Mouse (Mus musculus): ENCODE measurements around the gene Rnf216. TPM values are rescaled to one million over a fixed set of nuclear protein-coding genes. Genes with fewer than 3 reads are reported as not detected.

Rnf216 gene
- polyA plus RNA-seq (2012; rRNA removed): 33.8 and 35.6 TPM in 2 replicates

DNA sequence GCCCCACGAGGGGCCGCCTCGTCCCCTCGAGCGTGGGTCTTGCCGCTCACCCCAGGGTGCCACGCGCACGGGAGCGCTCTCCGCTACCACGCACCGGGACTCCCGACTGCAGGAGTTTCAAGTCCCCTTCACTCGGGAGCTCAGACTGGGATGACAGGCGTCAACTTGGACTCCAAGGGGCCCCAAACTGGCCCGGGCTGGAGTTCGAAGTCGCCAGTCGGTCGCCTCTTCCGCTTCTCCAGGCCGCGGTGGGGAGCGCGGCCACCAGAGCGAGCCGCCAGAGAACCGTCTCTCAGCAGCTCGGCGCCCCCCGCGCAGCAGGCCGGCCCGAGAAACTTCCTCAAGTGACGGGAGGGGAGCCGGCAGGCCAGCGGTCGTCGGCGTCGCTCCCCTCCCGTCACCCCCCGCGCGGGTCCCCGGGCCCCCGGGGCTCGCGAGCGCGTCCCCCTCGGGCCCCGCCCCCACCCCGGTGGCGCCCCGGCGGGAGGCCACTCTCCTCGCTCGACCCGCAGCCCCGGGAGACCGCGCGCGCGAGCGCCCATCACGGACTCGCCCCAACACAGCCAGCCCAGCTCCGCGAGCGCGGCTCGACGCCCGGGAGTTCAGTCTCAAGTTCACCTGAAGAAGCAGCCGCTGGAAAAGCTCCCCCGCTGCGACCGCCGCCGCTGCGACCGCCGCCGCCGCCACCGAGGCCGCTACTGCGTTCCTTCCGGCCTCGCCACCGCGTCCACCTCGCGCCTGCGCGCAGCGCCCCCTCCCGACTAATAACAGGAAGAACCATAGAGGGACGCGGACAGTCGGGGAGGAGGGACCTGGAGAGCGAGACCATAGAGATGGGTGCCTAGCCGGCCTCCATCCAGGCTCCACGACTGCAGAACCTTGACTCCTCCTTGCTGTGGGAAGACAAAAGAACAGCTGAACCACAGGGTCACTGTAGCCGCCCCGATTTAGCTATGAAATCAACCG is at the start of gene Rnf216:
Gene Rnf216, minus strand, starts transcription at position 714 of the 966 bp plus-strand sequence.
- DNase-seq: peak; percentile 94 to 95
- Histone ChIP-seq H3K27me3 (ENCODE audit: control insufficient read depth, insufficient read depth, low read length) (no peaks in the 10 kb centered on the region), H3K27ac (ENCODE audit: insufficient read depth, low read length) (peak within 1 kb of the TSS; percentile 19), H3K4me3 (replicated peaks; ENCODE audit: insufficient read depth, low read depth, low read length) (peak within 1 kb of the TSS; percentile 66), H3K4me1 (ENCODE audit: control insufficient read depth, insufficient read depth, low read length) (peaks cover 3% of the 10 kb centered on the region; the same call in 1 of the 2 replicates)
- WGBS: 1% methylated on average over 108 of the region's 110 CpGs
- TF ChIP-seq CTCF (IDR thresholded peaks at IDR 0.05; ENCODE audit: borderline replicate concordance, insufficient read depth, low read depth, low read length) (peak; percentile 75), POLR2A (IDR thresholded peaks at IDR 0.05; ENCODE audit: borderline replicate concordance, insufficient read depth, low read length) (peak; percentile 72)

DNA sequence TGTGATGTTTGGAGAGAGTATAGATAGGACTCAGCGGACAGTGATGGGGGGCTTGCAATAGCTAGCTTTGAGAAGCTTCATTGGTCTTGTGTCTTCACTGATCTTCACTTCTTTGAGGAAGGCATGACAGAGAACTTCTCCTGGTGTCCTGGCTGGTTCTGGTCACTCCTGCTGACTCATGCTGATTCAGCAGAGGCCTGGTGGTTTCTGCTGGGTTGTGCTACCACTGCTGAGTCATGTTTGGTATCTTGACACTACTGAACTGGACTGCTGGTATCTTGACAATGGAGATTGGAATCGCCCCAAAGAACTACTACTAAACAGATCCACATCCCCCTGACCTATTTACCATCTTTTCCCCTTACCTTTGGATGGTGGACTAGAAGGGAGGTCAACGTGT is 42.7 kb upstream of the Rnf216 start:
- Histone ChIP-seq H3K4me3 (replicated peaks; ENCODE audit: insufficient read depth, low read depth, low read length) (no peak overlapping the region), H3K4me1 (ENCODE audit: control insufficient read depth, insufficient read depth, low read length) (no peaks in the 10 kb centered on the region), H3K27ac (ENCODE audit: insufficient read depth, low read length) (no peak overlapping the region), H3K27me3 (ENCODE audit: control insufficient read depth, insufficient read depth, low read length) (no peaks in the 10 kb centered on the region)
- DNase-seq: no peak
- WGBS: 89% methylated on average over 3 of the region's 3 CpGs
- TF ChIP-seq CTCF (IDR thresholded peaks at IDR 0.05; ENCODE audit: borderline replicate concordance, insufficient read depth, low read depth, low read length) (no peak), POLR2A (IDR thresholded peaks at IDR 0.05; ENCODE audit: borderline replicate concordance, insufficient read depth, low read length) (no peak)

DNA sequence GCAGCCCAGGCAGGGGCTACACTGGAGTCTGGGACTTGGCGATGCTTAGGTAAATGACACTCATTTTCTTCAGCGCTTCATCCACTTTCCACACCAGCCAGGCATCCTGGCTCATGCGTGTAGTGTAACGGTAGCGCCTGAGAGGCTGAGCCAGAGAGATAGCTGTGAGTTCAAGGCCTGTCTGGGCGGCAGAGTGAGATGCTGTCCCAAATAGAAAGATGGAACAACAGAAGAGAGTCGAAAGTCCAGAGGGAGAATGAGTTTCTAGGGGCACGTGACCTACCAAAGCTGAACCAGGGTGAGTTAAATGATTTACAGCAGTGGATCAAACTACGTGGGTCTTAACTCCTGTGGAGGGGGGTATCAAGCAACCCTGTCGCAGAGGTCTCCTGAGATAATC is 41.0 kb upstream of the Rnf216 start:
- 90% methylated on average over 10 of the region's 10 CpGs for WGBS
- Histone ChIP-seq H3K27ac (ENCODE audit: insufficient read depth, low read length) (no peak overlapping the region), H3K4me1 (ENCODE audit: control insufficient read depth, insufficient read depth, low read length) (no peaks in the 10 kb centered on the region), H3K4me3 (replicated peaks; ENCODE audit: insufficient read depth, low read depth, low read length) (no peak overlapping the region), H3K27me3 (ENCODE audit: control insufficient read depth, insufficient read depth, low read length) (no peaks in the 10 kb centered on the region)
- TF ChIP-seq POLR2A (IDR thresholded peaks at IDR 0.05; ENCODE audit: borderline replicate concordance, insufficient read depth, low read length) (no peak), CTCF (IDR thresholded peaks at IDR 0.05; ENCODE audit: borderline replicate concordance, insufficient read depth, low read depth, low read length) (no peak)
- no peak for DNase-seq

GRCm38 (mm10) chr5:143150044-143150443 is 37.2 kb upstream of the Rnf216 start:
- no peaks in the 10 kb centered on the region for H3K27me3 ChIP-seq (ENCODE audit: control insufficient read depth, insufficient read depth, low read length)
- no peak for DNase-seq
- no peak overlapping the region for H3K27ac ChIP-seq (ENCODE audit: insufficient read depth, low read length)
- H3K4me3 ChIP-seq (replicated peaks; ENCODE audit: insufficient read depth, low read depth, low read length): no peak overlapping the region
- 85% methylated on average over 2 of the region's 2 CpGs for WGBS
- TF ChIP-seq POLR2A (IDR thresholded peaks at IDR 0.05; ENCODE audit: borderline replicate concordance, insufficient read depth, low read length) (no peak), CTCF (IDR thresholded peaks at IDR 0.05; ENCODE audit: borderline replicate concordance, insufficient read depth, low read depth, low read length) (no peak)
- no peaks in the 10 kb centered on the region for H3K4me1 ChIP-seq (ENCODE audit: control insufficient read depth, insufficient read depth, low read length)

DNA sequence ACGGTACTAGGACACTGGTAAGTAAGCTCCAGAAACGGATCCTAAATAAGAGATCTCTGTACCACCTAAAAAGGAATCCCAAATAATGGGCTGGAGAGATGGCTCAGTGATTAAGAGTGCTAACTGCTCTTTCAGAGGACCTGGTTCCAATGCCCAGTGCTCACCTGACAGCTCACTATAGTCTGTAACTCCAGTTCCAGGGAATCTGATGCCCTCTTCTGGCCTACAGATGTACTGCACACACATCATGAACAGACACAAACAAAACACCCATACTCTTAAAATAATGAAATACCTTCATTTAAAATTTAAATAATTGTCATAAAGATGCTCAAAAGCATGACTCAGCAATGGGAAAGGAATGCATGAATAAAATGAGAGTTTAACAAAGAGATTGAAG is 36.7 kb upstream of the Rnf216 start:
- H3K27ac ChIP-seq (ENCODE audit: insufficient read depth, low read length): no peak overlapping the region
- no peak overlapping the region for H3K4me3 ChIP-seq (replicated peaks; ENCODE audit: insufficient read depth, low read depth, low read length)
- no peak for TF ChIP-seq CTCF (IDR thresholded peaks at IDR 0.05; ENCODE audit: borderline replicate concordance, insufficient read depth, low read depth, low read length)
- TF ChIP-seq POLR2A (IDR thresholded peaks at IDR 0.05; ENCODE audit: borderline replicate concordance, insufficient read depth, low read length): no peak
- 92% methylated on average over 2 of the region's 2 CpGs for WGBS
- no peaks in the 10 kb centered on the region for H3K4me1 ChIP-seq (ENCODE audit: control insufficient read depth, insufficient read depth, low read length)
- DNase-seq: no peak
- H3K27me3 ChIP-seq (ENCODE audit: control insufficient read depth, insufficient read depth, low read length): no peaks in the 10 kb centered on the region

GRCm38 (mm10) chr5:143148661-143149060 is 35.9 kb upstream of the Rnf216 start:
- no peak overlapping the region for H3K27ac ChIP-seq (ENCODE audit: insufficient read depth, low read length)
- H3K4me1 ChIP-seq (ENCODE audit: control insufficient read depth, insufficient read depth, low read length): no peaks in the 10 kb centered on the region
- H3K27me3 ChIP-seq (ENCODE audit: control insufficient read depth, insufficient read depth, low read length): no peaks in the 10 kb centered on the region
- H3K4me3 ChIP-seq (replicated peaks; ENCODE audit: insufficient read depth, low read depth, low read length): no peak overlapping the region
- TF ChIP-seq CTCF (IDR thresholded peaks at IDR 0.05; ENCODE audit: borderline replicate concordance, insufficient read depth, low read depth, low read length): no peak
- TF ChIP-seq POLR2A (IDR thresholded peaks at IDR 0.05; ENCODE audit: borderline replicate concordance, insufficient read depth, low read length): no peak
- 93% methylated on average over 5 of the region's 5 CpGs for WGBS
- no peak for DNase-seq

- no peak for TF ChIP-seq CTCF (IDR thresholded peaks at IDR 0.05; ENCODE audit: borderline replicate concordance, insufficient read depth, low read depth, low read length)
- TF ChIP-seq POLR2A (IDR thresholded peaks at IDR 0.05; ENCODE audit: borderline replicate concordance, insufficient read depth, low read length): no peak
- H3K27me3 ChIP-seq (ENCODE audit: control insufficient read depth, insufficient read depth, low read length): no peaks in the 10 kb centered on the region
- no peaks in the 10 kb centered on the region for H3K4me1 ChIP-seq (ENCODE audit: control insufficient read depth, insufficient read depth, low read length)
- H3K4me3 ChIP-seq (replicated peaks; ENCODE audit: insufficient read depth, low read depth, low read length): no peak within 1 kb of the TSS
- DNase-seq: no peak
- H3K27ac ChIP-seq (ENCODE audit: insufficient read depth, low read length): no peak within 1 kb of the TSS
- 56% methylated on average over 3 of the region's 3 CpGs for WGBS
Measured at GRCm38 (mm10) chr5:143147481-143147880, 34.7 kb upstream of the Rnf216 start, which contains the start of gene Olfr718-ps1. Gene Olfr718-ps1, minus strand, starts transcription at chr5:143147581.

DNA sequence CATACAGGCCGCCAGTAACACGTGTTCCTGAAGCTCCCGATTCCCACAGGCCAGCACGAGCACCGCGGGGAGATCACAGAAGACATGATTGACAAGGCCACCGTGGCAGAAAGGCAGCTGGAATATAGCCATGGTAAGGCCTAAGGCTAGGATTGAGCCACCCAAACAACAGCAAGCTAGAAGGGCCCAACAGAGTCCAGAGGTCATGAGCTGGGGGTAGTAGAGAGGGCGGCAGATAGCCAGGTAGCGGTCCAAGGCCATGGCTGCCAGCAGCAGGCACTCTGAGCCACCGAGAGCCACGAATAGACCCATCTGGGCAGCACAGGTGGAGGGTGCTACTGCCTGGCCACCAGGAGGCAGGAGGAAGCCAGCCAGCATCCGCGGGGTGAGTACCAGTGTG is 24.8 kb upstream of the Rnf216 start:
- WGBS: 69% methylated on average over 13 of the region's 13 CpGs
- no peak for DNase-seq
- no peak for TF ChIP-seq POLR2A (IDR thresholded peaks at IDR 0.05; ENCODE audit: borderline replicate concordance, insufficient read depth, low read length)
- TF ChIP-seq CTCF (IDR thresholded peaks at IDR 0.05; ENCODE audit: borderline replicate concordance, insufficient read depth, low read depth, low read length): no peak

More for the DNA sequence above, 24.8 kb upstream of the Rnf216 start:
- no peak overlapping the region for H3K27ac ChIP-seq (ENCODE audit: insufficient read depth, low read length)
- no peaks in the 10 kb centered on the region for H3K27me3 ChIP-seq (ENCODE audit: control insufficient read depth, insufficient read depth, low read length)
- no peaks in the 10 kb centered on the region for H3K4me1 ChIP-seq (ENCODE audit: control insufficient read depth, insufficient read depth, low read length)
- H3K4me3 ChIP-seq (replicated peaks; ENCODE audit: insufficient read depth, low read depth, low read length): no peak overlapping the region

Measured in cerebellum, adult 2 months (tissue).